Mouse (Mus musculus) cerebellum, adult 11-12 months (tissue): ENCODE results near the gene Shroom4.
A peak's percentile ranks its signal among the peaks of the same experiment; 100 is the strongest.
"Not testable (repeated sequence)": the region's sequence is repeated elsewhere in the genome, so short reads cannot be mapped to it uniquely, and the experiment has no call there.

Source experiments
- DNase-seq: peaks from one replicate; pipeline ENCODE4 v3.0.0; 2022

Gene Shroom4

DNA sequence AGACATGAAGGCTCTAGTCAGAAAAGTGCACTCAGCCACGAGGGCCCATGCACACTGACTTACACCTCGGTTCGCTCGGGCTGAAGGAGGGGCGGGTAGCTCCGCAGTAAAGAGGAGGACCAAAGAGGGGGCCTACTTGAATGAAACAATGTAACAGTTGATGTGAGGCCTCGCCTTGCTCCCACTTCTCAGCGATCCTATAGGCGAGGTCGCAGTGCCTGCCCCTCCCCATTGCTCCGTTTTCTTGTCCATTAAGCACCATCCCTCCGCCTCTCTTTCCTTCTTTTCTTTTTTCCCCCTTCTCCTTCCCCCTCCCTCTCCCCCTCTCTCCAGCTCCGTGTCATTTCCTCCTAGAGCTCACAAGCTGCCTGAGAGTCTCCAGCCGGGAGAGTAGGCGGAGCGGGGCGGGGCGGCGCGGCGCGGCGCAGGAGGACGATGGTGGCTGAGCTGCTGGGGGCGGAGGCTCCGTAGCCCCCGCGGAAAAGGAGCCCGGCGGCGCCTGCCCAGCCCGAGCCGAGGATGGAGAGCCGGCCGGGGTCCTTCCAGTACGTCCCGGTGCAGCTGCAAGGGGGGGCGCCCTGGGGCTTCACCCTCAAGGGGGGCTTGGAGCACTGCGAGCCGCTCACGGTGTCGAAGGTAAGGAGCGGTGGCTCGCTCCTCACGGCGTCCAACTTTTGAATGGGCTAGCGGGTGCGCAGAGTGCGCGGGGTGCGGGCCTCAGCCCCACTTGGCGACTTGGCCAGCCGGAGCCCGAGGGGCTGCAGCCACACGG lies at the start of gene Shroom4:
Shroom4 (plus strand) TSS at position 229 of the 772 bp plus-strand sequence.
- peak; percentile 41 for DNase-seq

DNA sequence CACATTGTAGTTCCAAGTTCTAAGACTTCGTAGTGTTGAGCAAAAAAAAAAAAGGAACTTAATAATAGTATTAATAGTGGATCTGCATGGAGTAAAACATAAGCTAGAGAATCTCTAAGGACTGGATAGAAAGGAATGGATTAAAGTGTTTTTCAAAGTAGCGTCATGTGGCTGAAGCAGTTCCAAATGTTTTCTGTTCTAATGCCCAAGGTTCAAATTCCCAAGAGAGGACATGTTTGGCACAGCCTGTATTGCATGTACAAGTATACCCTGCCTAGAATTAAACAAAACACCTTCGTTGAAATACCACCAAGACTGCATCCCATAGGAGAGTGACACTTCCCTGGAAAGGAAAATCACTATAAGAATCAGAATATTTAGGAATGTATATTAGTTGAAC lies 42.8 kb upstream of the Shroom4 start:
- DNase-seq: no peak

DNA sequence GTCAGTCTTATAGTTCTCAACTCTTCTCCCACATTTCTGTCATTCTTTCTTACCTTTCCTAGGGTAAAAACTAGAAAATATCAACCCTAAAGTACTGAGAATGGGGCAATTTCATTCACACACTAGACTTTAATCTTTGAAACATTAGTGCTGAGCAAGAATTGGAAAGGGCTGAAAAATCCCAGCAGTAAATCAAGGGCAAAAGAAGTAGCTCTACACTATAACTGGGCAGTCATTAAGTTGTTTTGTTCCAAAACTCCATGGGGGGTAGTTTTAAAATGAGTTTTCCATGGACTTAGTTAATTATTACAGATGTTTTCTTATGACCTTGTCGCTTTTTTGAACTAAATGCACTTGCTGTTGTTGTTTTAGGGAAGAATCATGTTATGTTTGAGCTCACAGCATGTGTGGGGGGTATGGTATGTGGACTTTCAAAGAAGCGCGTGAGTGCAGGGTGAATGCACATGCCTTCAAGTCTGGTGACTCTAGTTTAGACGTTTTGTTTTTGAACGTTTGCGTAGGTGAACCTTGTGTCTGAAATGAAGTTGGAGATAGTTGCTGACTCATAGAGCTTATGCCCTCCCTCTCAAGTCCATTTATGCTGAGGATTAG lies 42.0 kb upstream of the Shroom4 start:
- DNase-seq: no peak

DNA sequence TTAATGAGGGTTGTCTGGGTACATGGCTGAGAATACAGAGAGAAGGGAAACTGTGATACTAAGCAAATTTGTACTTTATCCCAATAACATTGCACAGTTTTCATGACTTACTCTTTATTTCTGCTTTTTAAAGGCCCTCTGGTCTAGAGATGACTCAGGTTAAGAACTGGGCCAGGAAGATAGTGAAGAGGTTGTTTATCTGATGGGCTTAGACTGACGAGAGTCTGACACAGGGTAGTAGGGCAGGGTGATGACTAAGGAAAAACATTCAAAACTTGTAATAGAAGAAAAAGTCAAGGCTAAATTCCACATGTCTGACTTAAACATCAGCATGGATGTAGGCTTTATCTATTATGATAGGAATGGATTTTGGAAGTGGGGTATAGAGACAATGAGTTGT lies 30.8 kb upstream of the Shroom4 start:
- no peak for DNase-seq

DNA sequence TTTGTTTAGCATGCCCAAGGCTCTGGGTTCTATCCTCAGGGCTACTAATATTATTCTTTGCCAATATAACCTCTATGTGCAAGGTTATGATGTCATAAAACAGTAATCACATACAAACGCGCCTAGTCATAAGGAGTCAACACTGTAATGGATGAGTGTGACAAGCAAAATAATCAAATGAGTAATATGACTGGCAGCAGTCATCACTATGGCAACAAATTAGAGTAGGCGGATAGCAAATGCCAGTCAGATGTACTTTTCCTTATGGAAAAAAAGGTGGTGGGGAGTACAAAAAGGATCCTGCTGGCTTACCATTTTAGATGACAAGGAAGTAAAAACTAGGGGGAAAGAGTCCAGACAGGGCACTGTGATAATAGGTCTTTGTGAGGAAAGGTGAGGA lies 28.9 kb upstream of the Shroom4 start:
- DNase-seq: no peak

DNA sequence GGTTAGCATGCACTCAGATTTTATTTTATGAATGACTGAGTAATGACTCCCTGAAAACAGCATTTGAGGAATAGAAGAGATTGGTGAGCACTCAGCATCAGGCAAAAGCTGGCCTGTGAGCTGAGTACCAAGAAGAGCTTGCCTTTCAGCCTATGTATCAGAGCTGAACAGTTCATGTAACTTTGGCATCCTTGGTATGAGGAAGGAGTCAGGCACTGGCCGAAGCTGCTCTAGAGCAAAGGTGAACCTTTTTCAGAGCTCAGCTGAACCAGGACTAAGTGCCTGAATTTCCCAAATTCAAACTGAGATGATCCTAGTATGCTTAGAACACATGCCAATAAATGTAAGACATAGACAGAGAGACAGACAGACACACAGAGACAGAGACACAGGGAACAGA lies 5.8 kb upstream of the Shroom4 start:
- DNase-seq: no peak

DNA sequence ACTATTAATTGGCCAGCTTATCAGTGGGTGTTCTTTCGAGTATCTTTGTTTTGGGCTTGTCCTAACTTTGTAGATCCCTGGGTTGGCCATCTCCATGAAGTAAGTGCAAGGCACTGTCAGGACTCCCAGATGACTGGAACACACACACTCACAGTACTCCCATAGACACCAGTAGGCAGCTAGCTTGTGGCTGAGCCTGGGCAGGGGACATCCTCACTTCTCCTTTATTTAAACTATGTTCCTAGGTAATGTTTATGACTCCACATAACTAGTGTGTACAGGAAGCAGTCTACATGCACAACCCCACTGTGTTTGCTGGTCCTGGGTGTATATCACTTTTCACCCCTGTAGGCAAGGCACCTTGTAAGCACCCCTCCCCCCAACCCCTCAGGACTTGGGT lies 461 bp upstream of the Shroom4 start:
- DNase-seq: no peak

DNA sequence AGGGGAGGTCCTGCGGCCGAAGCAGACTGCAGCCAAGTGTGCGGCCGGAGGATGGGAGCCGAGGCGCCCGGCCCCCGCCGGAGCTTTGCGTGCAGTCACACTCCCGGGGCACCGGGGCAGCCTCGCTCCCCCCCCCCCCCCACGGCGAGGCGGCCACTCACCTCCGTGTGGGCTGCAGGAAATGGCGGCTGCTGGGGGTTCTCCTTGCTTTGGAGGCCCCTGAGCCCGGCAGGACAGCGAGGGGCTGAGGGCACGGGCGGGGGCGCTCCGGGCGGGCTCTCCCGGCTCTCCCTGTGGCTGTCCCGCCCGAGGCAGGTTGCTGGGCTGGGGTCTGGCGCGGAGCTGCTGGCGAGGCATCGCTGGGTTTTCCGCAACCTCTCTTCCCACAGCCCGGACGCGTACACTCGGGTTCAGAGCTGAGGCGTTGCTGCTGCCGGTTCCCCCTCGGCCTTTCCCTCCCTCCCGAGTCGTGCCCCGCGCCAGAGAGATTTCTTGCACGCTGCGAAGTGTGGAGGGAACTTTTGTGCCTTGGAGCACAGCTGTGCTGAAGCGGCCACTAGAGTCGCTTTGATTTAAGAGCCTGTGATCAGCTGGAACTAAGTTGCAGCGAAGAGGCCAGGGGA lies 855 bp downstream of the Shroom4 start:
- no peak for DNase-seq

DNA sequence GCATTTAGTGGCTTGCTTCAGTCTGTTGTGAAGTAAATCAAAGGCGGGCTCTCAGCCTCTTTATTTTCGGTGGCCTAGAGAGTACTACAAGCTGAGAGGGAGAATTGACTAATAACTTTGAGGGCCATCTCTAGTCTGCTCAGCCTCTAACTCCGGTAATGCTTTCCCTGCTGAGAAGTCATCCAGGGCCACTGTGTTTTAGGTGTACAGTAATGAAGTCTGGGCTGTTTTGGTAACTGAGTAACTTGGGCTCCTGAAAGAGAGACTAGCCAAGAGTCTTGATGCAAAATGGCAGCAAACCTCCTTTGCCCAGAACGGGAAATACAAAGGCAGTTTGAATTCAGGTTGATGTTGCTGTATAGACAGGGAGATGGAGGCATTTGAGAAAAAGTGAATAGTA lies 3.3 kb downstream of the Shroom4 start:
- no peak for DNase-seq

DNA sequence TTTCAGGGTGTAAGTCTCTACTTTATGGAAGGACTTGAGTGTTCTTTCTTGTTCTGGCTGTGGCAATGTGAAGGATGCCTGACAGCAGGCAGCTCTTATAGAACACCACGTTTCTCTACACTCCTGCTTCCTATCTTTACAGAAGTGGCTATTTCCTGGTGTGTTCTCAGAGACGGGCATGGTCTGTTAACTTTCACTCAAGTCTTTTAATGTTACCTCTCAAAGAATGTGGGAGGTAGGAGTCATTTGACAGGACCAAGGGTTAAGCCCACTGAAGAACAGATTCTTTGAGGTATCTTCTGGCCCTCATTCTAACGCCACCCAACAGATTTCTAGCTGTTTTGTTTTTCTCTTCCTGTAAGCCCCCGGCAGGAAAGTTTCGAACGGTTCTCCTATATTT lies 9.5 kb downstream of the Shroom4 start:
- no peak for DNase-seq

DNA sequence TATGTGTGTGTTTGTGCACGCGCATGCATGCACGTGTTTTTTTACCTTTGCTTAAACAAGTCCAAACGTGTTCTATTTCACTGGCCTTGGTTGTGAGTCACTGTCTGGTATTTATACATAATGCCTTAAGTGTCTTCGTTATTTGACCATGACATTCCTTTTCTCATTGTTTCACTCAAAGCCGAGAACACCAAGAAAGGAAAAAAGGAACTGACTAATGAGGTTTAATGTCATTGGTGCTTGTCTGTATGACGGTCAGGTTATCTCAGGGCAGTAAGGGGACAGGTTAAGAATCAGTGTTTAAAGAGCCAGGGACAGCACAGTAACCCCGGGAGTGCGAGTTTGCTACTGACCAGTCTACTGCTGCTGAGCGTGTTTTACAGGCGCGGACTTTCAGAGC lies 15.8 kb downstream of the Shroom4 start:
- DNase-seq: no peak

DNA sequence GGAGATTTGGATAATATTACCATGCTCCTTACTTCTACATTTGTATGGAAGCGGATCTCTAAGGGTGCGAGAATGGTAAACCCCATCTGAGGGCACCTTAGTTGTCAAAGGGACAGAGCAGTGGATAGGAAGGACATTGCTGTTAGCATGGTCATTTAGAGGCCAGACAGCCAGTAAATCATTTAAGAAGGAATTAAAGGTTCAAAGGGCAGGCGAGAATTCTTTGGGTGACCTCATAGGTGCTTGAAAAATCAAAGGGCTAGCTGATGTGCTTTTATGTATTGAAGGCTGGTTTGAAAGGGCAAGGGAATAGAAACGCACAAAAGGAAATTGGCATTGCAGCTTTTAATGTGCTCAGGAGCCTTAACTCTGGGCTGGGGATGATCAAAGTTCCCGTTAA lies 16.3 kb downstream of the Shroom4 start:
- DNase-seq: no peak

DNA sequence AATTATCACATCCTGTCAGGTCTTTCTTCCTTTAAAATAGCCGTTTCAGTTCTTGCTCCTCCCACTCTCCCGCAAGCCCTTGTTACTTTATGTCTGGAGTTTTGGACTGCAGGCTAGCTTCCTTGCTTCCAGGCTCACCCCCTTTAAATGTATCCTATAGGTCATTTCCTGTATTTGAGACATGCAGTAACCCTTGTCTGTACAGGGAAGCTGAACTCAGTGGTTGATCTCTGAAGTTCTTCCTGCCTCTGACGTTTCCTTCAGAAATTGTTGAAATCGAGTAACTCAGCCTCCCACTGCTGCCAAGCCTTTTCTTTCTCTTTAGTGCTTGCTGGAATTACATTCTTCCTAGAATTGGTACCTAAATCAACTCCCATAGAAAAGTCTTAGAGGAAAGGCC lies 18.5 kb downstream of the Shroom4 start:
- no peak for DNase-seq

DNA sequence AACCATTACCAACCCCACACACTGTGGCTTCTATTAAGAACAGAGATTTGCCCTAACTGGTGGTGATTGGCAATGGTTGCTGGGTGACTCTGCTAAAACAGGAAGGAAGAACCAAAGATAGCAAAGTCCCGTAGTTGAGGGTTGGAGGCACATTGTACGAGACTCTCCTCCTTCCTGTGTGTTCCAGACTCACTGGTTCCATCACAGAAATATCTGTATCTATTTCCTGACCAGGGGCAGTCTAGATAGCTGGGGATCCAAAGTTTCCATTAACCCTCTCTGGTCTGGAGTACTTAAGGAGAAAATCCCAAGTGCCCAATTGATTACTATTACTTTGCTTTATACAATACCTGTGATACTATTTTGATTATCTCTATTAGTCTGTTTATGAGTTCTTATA lies 35.6 kb downstream of the Shroom4 start:
- DNase-seq: no peak

DNA sequence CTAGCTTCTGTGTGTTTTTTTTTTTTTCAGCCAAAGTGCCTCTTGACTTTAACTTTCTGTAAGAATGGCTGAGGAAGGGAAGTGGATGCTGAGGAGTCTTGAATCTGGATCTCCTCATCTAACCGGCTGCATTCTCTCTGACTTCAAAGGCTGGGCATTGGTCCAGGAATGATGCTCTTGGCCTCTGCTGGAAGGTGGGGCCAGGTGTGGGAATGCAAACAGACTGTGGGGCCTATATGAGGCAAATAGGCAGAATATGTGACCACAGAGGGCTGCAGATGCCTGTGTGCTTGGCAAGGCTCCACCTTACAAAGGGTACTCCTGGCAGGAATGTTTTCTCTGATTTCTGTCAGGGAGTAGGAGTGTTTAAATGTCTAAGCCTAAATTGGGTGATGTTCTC lies 46.8 kb downstream of the Shroom4 start:
- DNase-seq: no peak

DNA sequence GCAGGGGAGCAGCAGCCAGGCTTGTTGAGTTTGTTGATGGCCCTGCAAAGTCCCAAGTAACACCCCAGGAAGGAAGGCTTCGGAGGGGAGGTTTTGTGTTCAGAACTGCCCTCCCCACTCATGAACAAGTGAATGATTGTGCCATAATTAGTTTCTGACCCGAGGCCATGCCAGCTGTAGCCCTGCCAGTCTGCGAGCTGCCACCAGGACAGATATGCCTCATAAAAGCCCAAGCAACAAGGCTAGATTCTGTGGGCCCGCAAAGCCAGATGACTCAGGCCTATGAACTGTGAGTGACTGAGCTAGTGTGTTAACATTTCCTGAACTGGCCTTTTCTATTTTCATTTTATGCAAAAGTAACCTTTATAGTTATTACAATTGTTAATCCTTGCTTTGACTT lies 48.3 kb downstream of the Shroom4 start:
- DNase-seq: peak; percentile 1

DNA sequence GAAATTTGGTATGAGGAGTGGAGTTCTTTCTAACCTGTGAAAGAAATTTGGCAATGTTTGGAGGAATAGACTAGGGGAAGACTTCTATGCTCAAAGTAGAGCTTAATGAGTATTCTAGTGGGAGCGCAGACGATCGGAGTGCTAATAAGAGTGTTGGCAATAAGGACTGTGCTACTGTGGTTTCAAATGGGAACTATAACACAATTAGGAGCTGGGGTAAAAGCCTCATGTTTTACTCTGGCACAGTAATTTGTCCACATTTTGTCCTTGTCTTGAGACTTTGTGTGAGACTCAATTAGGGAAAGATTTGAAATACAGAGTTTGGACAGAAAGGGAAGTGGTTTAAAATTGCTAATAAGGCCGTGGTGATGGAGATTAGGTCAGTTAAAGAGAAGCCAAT lies 53.6 kb downstream of the Shroom4 start:
- no peak for DNase-seq

DNA sequence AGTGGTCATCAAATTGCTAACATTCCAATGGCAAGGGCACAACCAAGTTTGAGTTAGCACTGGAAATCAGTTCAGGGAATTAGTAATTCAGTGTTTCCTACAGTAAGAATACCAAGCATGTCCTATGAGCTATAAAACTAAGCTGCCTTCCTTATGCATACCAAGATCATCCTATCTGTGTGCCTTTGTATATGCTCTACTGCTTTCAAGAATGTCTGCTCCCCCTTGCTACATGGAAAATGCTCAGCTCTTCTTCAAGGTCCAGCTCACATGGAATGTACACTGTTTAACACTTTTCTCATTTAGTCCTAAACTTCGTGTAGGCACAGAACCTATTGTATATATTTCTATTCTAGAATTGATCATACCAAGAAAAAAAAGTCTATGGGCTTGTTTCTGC lies 69.6 kb downstream of the Shroom4 start:
- not testable (repeated sequence) for DNase-seq

DNA sequence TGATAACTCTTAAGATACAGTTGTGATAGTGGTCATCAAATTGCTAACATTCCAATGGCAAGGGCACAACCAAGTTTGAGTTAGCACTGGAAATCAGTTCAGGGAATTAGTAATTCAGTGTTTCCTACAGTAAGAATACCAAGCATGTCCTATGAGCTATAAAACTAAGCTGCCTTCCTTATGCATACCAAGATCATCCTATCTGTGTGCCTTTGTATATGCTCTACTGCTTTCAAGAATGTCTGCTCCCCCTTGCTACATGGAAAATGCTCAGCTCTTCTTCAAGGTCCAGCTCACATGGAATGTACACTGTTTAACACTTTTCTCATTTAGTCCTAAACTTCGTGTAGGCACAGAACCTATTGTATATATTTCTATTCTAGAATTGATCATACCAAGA lies 72.9 kb downstream of the Shroom4 start:
- DNase-seq: not testable (repeated sequence)

DNA sequence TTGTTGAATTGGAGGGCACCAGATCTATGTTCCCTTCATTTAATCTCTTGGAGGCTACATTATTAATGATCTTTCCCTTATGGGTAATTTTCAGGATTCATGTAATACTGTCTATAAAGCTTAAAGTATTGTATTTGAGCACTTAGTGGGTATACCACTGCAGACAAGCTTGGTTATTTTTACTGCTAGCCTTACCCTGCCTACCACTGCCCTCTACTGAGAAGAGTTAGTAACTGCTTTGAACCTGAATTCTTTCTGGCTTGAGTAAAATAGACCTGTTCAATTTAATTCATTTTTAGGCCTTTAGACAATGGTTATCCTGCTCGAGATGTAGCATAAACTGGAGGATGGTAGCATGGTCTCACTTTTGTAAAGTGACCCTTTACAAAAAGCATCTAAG lies 75.5 kb downstream of the Shroom4 start:
- DNase-seq: no peak

DNA sequence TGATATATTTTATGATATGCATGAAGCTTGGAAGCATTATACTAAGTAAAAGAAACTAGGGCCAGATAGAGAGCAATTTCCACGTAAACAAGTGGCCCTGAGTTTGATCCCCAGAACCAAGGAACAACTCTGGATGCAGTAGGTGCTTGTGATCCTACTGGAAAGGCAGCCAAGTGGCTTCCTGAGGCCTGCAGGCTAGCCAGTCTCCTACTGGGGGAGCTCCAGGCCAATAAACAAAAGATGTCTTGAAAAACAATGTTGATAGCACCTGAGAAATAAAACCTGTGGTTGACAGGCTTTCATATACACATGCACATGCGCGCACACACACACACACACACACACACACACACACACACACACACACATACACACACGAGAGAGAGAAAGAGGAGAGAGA lies 82.6 kb downstream of the Shroom4 start:
- DNase-seq: no peak

DNA sequence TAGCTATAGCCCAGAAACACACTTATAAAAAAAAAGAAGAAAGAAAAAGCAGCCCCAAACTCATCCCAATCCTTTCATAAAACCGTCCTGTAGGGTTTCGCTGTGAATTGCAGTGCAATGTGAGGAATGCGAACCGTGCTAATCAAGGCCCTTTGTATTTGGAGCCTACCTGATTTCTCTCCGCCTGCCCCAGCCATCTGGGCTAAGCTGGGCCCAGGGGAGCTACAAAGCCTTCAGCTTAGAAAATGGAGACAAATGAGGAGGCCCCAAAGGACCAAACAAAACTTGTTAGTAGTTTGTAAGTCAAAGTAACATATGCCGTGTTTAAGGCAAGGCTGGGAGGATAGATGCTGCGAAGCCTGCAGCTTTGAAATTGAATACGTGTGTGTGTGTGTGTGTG lies 84.2 kb downstream of the Shroom4 start:
- no peak for DNase-seq

DNA sequence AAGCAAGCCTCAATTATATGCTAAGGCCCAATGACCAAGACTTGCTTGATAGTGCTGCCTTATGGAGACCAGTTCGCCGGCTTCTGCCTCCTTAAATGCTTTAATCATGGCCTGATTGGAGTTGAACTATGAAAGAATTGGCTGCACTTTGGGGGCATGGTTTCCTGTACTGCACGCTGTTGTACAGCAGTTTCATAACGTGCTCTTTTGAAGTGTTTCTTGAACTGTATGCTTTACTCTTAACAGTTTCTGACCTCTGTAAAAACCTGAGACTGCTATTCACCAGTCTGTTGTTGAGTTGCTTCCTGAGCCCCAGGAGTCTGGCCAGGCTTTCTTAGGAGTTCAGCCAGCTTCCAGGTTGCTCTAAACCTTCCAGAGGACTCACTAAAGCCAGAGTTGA lies 90.8 kb downstream of the Shroom4 start:
- DNase-seq: no peak

DNA sequence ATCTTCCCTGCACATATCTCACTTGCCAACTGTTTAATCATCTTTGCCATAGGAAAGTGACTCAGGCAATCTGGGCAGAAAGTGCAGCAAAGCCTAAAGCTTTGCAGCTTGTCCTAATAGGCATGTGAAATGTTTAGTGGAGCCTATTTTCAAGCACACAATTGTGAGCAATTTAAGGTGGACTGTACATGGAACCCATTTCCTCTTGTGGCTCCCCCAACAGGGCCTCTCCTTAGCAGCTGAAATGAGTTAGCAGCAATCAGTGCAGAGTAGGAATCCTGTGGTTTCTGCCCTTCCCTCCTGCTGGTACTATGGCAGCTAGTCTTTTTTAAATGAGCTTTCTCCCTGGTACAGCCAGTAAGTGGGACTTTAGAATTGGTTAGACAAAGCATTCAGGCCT lies 95.8 kb downstream of the Shroom4 start:
- DNase-seq: no peak

DNA sequence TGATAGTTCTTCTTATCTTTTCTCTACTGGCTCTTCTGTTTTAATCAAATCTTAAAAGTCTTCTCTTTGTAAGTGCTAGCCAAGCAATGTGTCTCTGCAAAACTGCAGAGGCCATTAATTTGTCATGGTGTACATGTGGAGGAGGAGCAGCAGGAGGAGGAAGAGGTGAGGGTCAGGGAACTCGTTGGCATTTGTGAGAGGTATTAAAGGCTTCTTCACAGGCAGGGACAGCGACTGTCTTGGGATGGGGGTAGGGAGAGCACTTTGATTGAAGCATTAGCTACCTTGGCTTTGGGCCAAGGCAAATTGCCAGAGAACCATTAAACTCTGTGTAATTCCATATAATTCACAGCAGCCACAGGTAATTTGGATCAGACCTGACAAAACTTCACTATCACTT lies 96.7 kb downstream of the Shroom4 start:
- DNase-seq: no peak
